Mouse (Mus musculus): ENCODE results near the gene Ccdc157. TPM values are rescaled to one million over a fixed set of nuclear protein-coding genes. Genes with fewer than 3 reads are reported as not detected.
"Not testable (repeated sequence)": the region's sequence is repeated elsewhere in the genome, so short reads cannot be mapped to it uniquely, and the experiment has no call there.

The Ccdc157 gene
- polyA plus RNA-seq, 1 experiment: 9.4 TPM

DNA sequence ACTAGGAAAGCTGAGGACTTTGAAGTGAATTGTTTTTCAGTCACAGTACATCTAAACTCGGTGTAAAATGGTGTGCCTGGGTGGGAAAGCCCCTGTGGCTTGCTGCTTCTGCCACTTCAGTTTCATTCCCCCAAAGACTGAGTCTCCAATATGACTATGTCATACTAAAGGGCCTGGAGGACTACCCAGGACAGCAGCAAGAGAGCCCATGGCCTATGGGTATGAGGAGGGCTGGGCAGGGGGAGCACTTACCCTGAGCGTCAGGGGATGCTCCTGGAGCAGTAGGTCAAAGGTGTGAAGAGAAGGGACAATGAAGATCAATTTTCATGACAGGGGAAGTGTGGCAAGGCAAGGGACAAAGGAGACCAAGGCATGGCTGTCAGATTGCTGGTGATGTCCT is 21.1 kb downstream of the Ccdc157 start:
- TF ChIP-seq CTCF (IDR thresholded peaks at IDR 0.05; ENCODE audit: borderline replicate concordance, insufficient read depth, low read length) (no peak), POLR2A (IDR thresholded peaks at IDR 0.05; ENCODE audit: low read depth, low read length) (no peak)
- no peak overlapping the region for H3K4me3 ChIP-seq (ENCODE audit: insufficient read depth, low read length)
- H3K4me1 ChIP-seq (ENCODE audit: control insufficient read depth, insufficient read depth, low read length): peaks cover 5% of the 10 kb centered on the region; the same call in 1 of the 2 replicates
- no peak overlapping the region for H3K27ac ChIP-seq (ENCODE audit: insufficient read depth, low read length)

DNA sequence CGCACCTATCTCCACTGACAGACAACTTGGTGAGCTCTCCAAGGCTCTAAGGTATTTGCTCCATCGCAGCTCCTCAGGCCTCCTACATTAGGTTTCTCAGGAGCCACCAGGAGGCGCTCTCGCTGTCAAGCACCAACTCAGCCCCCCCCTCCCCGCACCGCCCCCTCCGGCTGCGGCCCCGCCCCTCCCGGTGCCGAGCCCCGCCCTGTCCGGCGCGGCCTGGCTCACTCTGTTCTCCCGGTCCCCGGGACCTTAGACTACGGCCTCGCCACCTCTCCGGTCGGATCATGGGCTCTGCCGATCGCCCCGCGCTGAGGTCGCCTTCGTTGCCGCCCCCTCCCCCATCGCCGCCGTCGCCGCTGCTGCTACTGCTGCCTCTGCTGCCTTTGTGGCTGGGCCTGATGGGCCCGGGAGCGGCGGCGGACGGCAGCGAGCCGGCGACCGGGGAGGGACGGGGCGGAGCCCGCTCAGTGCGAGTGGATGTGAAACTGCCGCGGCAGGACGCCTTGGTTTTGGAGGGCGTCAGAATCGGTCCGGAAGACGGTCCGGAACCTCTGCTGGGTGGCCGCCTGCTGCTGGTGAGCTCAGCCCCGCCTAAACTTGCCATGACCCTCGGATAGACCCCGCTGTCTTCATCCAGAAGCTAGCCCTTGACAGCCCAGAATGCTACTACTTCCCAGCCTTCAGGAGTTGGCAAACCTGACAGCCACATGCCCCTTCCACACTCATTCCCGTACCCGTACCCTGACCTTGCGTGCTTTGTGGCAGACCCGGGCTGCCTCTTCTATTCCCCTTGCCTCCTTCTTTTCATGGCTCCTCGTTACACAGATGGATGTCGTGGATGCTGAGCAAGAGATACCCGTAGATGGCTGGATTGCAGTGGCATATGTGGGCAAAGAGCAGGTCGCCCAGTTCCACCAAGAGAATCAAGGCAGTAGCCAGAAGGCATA is 24.8 kb downstream of the Ccdc157 start, which contains the start of gene Rnf215:
Rnf215 (plus strand) TSS at position 217 of the 950 bp plus-strand sequence.
- Histone ChIP-seq H3K4me1 (ENCODE audit: control insufficient read depth, insufficient read depth, low read length) (peaks cover 5% of the 10 kb centered on the region; the same call in 1 of the 2 replicates), H3K27ac (ENCODE audit: insufficient read depth, low read length) (peak within 1 kb of the TSS; percentile 69), H3K4me3 (ENCODE audit: insufficient read depth, low read length) (peak within 1 kb of the TSS; percentile 60)
- TF ChIP-seq POLR2A (IDR thresholded peaks at IDR 0.05; ENCODE audit: low read depth, low read length): peak; percentile 91
- TF ChIP-seq CTCF (IDR thresholded peaks at IDR 0.05; ENCODE audit: borderline replicate concordance, insufficient read depth, low read length): peak; percentile 42; the same call in 1 of the 2 replicates

DNA sequence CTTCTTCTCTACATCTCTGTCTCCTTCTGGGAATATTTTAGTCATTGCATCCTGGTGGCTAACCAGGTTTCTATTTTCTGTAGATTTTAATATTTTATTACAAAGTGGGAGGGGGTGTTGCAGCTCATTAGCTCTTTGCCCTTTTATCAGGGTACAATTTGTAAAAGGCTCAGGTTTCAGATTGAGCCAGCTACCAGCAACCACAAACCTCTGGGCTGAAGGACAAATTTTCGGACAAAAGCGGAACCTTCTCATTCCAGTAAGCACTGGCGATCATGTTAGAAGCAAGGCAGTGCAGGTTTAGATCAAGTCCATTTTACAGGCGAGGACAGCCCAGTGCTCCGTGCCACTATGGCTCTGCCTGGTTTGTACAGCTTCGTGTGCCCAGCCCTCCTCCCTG is 25.7 kb downstream of the Ccdc157 start:
- Histone ChIP-seq H3K4me3 (ENCODE audit: insufficient read depth, low read length) (no peak overlapping the region), H3K27ac (ENCODE audit: insufficient read depth, low read length) (no peak overlapping the region), H3K4me1 (ENCODE audit: control insufficient read depth, insufficient read depth, low read length) (peaks cover 5% of the 10 kb centered on the region; the same call in 1 of the 2 replicates)
- TF ChIP-seq POLR2A (IDR thresholded peaks at IDR 0.05; ENCODE audit: low read depth, low read length) (no peak), CTCF (IDR thresholded peaks at IDR 0.05; ENCODE audit: borderline replicate concordance, insufficient read depth, low read length) (no peak)

DNA sequence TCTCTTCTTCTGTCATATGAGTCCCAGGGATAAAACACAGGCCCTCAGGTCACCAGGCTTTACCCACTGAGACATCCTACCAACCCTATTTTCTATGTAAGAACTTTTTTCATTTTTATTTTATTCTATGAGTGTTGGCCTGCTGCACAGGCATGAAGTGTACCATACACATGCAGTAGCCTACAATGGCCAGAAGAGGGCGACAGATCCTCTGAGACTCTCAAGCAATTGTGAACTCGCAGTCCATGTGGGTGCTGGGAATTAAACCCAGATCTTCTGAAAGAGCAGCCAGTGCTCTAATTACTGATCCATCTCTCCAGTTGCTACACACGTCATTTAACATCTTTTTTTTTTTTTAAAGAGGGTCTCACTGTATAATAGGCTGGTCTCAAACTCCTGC is 26.6 kb downstream of the Ccdc157 start:
- peaks cover 5% of the 10 kb centered on the region; the same call in 1 of the 2 replicates for H3K4me1 ChIP-seq (ENCODE audit: control insufficient read depth, insufficient read depth, low read length)
- TF ChIP-seq POLR2A (IDR thresholded peaks at IDR 0.05; ENCODE audit: low read depth, low read length) (no peak), CTCF (IDR thresholded peaks at IDR 0.05; ENCODE audit: borderline replicate concordance, insufficient read depth, low read length) (no peak)

DNA sequence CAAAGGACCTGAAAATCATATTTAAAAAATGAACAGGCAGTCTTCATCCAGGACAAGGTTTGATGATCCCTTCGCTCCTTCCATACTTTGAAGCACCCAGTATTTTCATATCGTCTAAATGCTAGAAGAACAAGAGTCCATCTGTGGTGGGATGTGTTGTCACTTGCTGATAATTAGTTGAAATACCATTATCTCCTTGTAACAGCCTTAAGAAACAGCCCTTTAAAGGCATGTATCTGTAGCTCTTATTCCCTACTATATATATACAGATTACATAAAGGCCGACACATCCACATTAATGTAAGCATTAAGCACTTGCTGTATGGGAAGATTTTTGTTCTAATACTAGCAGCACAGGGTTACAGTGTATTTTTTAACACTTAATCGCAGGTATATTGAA is 31.6 kb downstream of the Ccdc157 start:
- not testable (repeated sequence) for H3K4me1 ChIP-seq (ENCODE audit: control insufficient read depth, insufficient read depth, low read length); H3K4me3 ChIP-seq (ENCODE audit: insufficient read depth, low read length); H3K27ac ChIP-seq (ENCODE audit: insufficient read depth, low read length)

More for the DNA sequence above, 26.6 kb downstream of the Ccdc157 start:
- Histone ChIP-seq H3K4me3 (ENCODE audit: insufficient read depth, low read length) (no peak overlapping the region), H3K27ac (ENCODE audit: insufficient read depth, low read length) (no peak overlapping the region)

DNA sequence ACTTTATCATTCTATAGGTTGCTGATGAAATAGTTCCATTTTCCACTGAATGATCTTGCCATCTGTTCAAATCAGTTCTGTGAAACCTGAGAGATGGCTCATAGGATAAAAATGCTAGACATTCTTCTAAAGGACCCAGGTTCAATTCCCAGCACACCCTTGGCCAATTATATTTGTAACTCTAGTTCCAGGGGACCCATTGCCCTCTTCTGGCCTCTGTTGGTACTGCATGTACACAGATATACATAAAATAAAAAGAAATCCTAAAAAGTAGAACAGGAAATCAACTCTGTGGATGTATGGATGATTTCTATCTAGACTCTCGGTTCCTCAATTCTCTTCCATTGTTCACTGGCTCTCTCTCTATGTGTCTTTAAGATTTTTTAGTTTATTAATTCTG is 33.0 kb downstream of the Ccdc157 start:
- no peak overlapping the region for H3K27ac ChIP-seq (ENCODE audit: insufficient read depth, low read length)
- TF ChIP-seq POLR2A (IDR thresholded peaks at IDR 0.05; ENCODE audit: low read depth, low read length) (no peak), CTCF (IDR thresholded peaks at IDR 0.05; ENCODE audit: borderline replicate concordance, insufficient read depth, low read length) (no peak)
- H3K4me3 ChIP-seq (ENCODE audit: insufficient read depth, low read length): no peak overlapping the region
- H3K4me1 ChIP-seq (ENCODE audit: control insufficient read depth, insufficient read depth, low read length): no peaks in the 10 kb centered on the region

DNA sequence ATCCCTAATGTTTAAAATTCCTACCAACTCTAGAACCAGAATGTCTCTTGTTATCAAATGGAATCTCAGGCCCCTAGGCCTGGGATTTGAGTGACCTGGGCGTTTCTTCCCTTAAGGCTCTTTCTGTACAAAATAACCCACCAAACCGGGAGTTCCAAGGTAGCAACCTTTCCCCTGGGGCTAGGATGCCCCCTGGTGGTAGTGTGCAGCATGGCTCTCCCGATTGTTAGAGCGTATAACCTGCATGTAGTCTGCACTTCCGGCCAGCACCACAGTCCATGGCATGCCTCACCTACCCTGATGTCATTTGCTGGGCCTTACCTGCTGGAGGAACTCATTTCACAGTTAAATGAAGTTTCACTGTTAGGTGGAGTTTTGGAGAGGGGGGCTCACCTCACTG is 36.2 kb downstream of the Ccdc157 start:
- H3K4me3 ChIP-seq (ENCODE audit: insufficient read depth, low read length): no peak overlapping the region
- TF ChIP-seq POLR2A (IDR thresholded peaks at IDR 0.05; ENCODE audit: low read depth, low read length): no peak
- peak; percentile 43; the same call in 1 of the 2 replicates for TF ChIP-seq CTCF (IDR thresholded peaks at IDR 0.05; ENCODE audit: borderline replicate concordance, insufficient read depth, low read length)
- no peaks in the 10 kb centered on the region for H3K4me1 ChIP-seq (ENCODE audit: control insufficient read depth, insufficient read depth, low read length)
- no peak overlapping the region for H3K27ac ChIP-seq (ENCODE audit: insufficient read depth, low read length)

DNA sequence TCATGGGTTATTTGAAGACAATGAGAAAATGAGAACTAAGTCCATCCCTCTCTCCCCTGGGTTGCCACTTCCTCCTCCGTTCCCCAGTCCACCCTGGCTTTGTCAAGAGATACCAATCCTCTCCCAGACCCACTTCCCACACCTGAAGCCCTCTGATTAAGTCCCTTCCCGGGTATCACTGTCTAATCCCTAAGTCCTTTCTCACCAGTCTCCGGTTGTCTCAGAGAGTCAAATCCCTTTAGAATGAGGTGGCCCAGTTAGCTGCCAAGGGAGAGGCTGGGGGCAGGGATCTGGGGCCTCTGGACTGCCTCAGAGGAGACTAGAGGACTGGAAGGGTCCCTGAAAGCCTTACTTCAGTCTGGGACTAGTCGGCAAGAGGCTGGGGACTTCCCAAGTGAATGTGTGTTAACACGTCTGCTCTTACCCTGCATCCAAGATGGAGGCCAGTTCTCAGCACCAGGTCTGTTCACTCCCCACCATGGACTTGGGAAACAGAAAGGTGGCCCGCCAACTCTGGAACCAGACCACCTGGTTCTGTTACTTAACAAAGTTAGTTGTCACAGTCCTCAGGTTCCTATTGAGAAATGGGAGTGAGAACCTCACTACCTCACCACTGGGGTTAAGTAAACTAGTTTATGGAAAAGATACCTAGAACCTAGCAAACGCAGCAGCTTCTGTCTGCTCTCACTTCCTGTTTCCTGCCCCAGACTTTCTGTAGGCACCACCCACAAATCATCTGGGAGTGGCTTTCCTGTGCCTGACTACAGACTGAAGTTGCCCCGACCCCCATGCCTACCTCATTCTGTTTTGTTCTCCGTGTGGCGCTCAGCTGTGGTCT is 37.1 kb downstream of the Ccdc157 start, which contains the start of gene Sec14l2:
Sec14l2 (minus strand) TSS at position 674 of the 838 bp plus-strand sequence.
- Histone ChIP-seq H3K4me1 (ENCODE audit: control insufficient read depth, insufficient read depth, low read length) (no peaks in the 10 kb centered on the region), H3K27ac (ENCODE audit: insufficient read depth, low read length) (no peak within 1 kb of the TSS), H3K4me3 (ENCODE audit: insufficient read depth, low read length) (no peak within 1 kb of the TSS)
- no peak for TF ChIP-seq POLR2A (IDR thresholded peaks at IDR 0.05; ENCODE audit: low read depth, low read length)
- TF ChIP-seq CTCF (IDR thresholded peaks at IDR 0.05; ENCODE audit: borderline replicate concordance, insufficient read depth, low read length): no peak

DNA sequence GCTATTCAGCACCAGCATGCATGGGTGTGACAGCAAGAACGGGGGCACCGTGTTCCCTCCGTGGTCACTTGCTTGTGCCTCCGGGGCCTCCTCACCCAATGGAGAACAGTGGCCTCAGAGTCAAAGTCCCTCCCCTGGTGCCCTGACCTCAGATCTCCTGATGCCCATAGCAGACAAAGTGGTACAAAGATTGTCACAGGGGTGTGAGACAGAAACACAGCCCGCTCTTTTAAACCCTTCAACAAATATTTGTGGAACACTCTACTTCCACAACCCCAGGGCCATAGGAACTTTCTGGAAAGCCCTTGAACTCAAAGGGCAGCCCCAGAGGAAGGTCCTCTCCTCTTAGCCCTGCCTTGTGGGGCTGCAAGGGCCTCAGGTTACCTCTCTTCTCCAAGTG is 37.9 kb downstream of the Ccdc157 start:
- Histone ChIP-seq H3K27ac (ENCODE audit: insufficient read depth, low read length) (no peak overlapping the region), H3K4me3 (ENCODE audit: insufficient read depth, low read length) (no peak overlapping the region), H3K4me1 (ENCODE audit: control insufficient read depth, insufficient read depth, low read length) (no peaks in the 10 kb centered on the region)
- TF ChIP-seq POLR2A (IDR thresholded peaks at IDR 0.05; ENCODE audit: low read depth, low read length) (no peak), CTCF (IDR thresholded peaks at IDR 0.05; ENCODE audit: borderline replicate concordance, insufficient read depth, low read length) (no peak)
